Mouse (Mus musculus) lung, postnatal 36 days (tissue): ENCODE data around the gene Ccdc78.

Source experiments
- DNase-seq: peaks from one replicate; pipeline ENCODE4 v3.0.0; 2022; ENCODE audit warnings: mixed read lengths

Gene Ccdc78

GRCm38 (mm10) chr17:25817662-25818061 is 31.3 kb downstream of the Ccdc78 start:
- DNase-seq: no peak

- DNase-seq: no peak
These were observed 32.7 kb downstream of the Ccdc78 start for GRCm38 (mm10) chr17:25818851-25819780.

GRCm38 (mm10) chr17:25823452-25823851 is 37.1 kb downstream of the Ccdc78 start, which contains the start of gene Wdr24:
Gene Wdr24 (plus strand): TSS chr17:25823627.
- peak; percentile 89 for DNase-seq

- no peak for DNase-seq
These were observed 38.2 kb downstream of the Ccdc78 start for GRCm38 (mm10) chr17:25824362-25825142.

- DNase-seq: no peak
These were observed 38.9 kb downstream of the Ccdc78 start for GRCm38 (mm10) chr17:25825311-25825710.

GRCm38 (mm10) chr17:25825984-25826570 is 39.7 kb downstream of the Ccdc78 start:
- DNase-seq: no peak

- DNase-seq: no peak
These were observed 40.6 kb downstream of the Ccdc78 start for GRCm38 (mm10) chr17:25827011-25827410.

- DNase-seq: no peak
These were observed 41.3 kb downstream of the Ccdc78 start for GRCm38 (mm10) chr17:25827546-25828222.

- no peak for DNase-seq
These were observed 41.8 kb downstream of the Ccdc78 start for GRCm38 (mm10) chr17:25828223-25828594.

- DNase-seq: peak; percentile 83
These were observed 42.6 kb downstream of the Ccdc78 start, which contains the start of gene Jmjd8 for GRCm38 (mm10) chr17:25828712-25829557. Gene Jmjd8 (plus strand): TSS chr17:25828867.

GRCm38 (mm10) chr17:25829558-25830017 is 43.2 kb downstream of the Ccdc78 start:
- DNase-seq: no peak

- no peak for DNase-seq
These were observed 43.9 kb downstream of the Ccdc78 start for GRCm38 (mm10) chr17:25830200-25830753.

GRCm38 (mm10) chr17:25830806-25831431 is 44.5 kb downstream of the Ccdc78 start:
- no peak for DNase-seq

GRCm38 (mm10) chr17:25831451-25832281 is 45.3 kb downstream of the Ccdc78 start:
- no peak for DNase-seq

- DNase-seq: peak; percentile 100
These were observed 46.3 kb downstream of the Ccdc78 start for GRCm38 (mm10) chr17:25832436-25833290.

GRCm38 (mm10) chr17:25833291-25833663 is 46.9 kb downstream of the Ccdc78 start, which contains the start of gene Stub1:
Gene Stub1 (minus strand): TSS chr17:25833404.
- DNase-seq: peak; percentile 94

GRCm38 (mm10) chr17:25833961-25834594 is 47.7 kb downstream of the Ccdc78 start:
- DNase-seq: peak; percentile 23

- DNase-seq: no peak
These were observed 48.3 kb downstream of the Ccdc78 start for GRCm38 (mm10) chr17:25834595-25835222.
